Mouse (Mus musculus): ENCODE results near the gene Tnf. TPM values are rescaled to one million over a fixed set of nuclear protein-coding genes. Genes with fewer than 3 reads are reported as not detected.

Tnf gene
- polyA plus RNA-seq, 1 experiment from 2014 or later: 0.09 TPM

DNA sequence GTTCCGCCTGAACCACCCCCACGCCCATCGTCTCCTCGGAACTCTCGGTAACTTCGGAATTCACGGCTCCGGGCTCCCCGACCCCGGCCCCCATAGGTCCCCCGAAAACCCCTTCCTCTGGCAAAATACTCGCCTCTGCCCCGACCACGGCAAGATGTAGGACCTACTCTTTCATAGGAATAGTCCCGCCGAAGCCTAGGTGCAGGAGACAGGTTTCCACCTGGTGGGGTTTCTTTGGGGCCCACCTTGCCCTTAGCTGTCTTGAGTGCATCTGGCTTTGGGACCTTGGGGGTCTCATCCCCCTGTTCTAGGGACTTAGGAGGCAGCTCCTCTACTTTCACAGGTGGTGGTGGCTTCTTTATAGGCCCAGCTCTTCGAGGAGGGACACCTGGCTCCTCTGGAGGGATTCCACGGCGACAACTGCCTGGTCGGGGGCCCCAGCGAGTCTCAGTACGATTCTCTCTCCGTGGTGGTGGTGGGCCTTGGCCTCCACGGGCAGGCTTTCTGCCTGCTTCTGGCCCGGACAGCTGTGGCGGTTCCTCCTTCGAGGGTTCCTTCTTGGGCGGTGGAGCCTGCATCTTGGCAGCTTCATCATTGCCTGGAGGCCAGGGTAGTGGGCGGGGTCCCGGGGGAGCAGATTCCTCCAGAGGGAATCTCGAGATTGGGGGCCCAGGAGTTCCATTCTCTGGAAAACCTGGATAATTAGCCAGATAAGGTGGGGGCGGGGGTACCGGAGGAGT lies 45.2 kb downstream of the Tnf start:
- no peaks in the 10 kb centered on the region for H3K27me3 ChIP-seq (replicated peaks)
- no peaks in the 10 kb centered on the region for H3K9me3 ChIP-seq (replicated peaks)
- H3K4me3 ChIP-seq (replicated peaks): no peak overlapping the region
- 92% methylated on average over 33 of the region's 33 CpGs for WGBS
- H3K9ac ChIP-seq (replicated peaks): no peak overlapping the region
- ATAC-seq (ENCODE audit: low FRiP score): no peak
- H3K4me1 ChIP-seq: peaks cover 8% of the 10 kb centered on the region
- no peak overlapping the region for H3K4me2 ChIP-seq
- H3K27ac ChIP-seq (replicated peaks): no peak overlapping the region
- peaks cover 99% of the 10 kb centered on the region for H3K36me3 ChIP-seq

DNA sequence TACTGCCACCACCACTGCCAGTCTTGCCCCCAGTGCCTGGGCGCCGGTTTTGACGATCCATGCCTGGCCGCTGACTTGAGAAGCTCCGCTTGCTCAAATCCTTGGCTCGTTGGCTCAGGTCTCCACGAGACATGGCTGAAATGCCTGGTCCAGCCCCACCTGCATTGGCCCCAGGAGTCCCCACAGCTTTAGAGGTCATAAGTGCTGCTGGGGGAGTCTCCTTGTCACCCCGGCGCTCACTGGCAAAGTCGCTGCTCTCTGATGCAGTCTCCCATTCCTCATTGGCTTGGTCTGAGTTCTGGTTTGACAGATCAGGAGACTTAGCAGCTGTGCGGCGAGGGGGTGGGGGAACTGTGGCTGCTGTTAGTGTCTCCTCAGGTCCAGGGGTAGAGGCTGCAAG lies 46.4 kb downstream of the Tnf start:
- no peak overlapping the region for H3K27ac ChIP-seq (replicated peaks)
- ATAC-seq (ENCODE audit: low FRiP score): no peak
- H3K36me3 ChIP-seq: peaks cover 97% of the 10 kb centered on the region
- no peak overlapping the region for H3K4me3 ChIP-seq (replicated peaks)
- WGBS: 92% methylated on average over 12 of the region's 12 CpGs
- H3K4me1 ChIP-seq: no peaks in the 10 kb centered on the region; the same call in 1 of the 2 replicates
- H3K9ac ChIP-seq (replicated peaks): no peak overlapping the region
- no peaks in the 10 kb centered on the region for H3K9me3 ChIP-seq (replicated peaks)
- H3K4me2 ChIP-seq: no peak overlapping the region
- no peaks in the 10 kb centered on the region for H3K27me3 ChIP-seq (replicated peaks)

DNA sequence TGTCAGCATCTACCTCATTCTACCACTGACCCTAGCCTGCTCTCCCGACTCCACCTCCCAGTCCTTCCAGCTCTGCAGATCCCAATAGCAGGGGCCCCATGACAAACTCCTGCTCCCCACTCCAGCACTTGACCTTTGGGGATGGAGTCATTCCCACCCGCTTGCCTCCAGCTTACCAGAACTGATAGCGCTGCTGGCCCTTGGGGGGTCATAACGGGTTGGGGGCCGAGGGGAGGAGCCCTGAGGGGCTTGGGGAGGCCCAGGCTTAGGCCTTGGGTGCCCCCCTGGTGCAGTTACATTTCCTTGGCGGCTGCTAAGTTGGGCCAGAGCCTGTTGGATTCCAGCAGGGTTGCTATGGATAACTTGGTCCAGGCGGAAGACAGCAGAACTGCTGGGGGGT lies 47.2 kb downstream of the Tnf start:
- Histone ChIP-seq H3K27me3 (replicated peaks) (no peaks in the 10 kb centered on the region), H3K36me3 (peaks cover 97% of the 10 kb centered on the region), H3K4me3 (replicated peaks) (no peak overlapping the region), H3K9me3 (replicated peaks) (no peaks in the 10 kb centered on the region), H3K27ac (replicated peaks) (no peak overlapping the region), H3K4me1 (no peaks in the 10 kb centered on the region; the same call in 1 of the 2 replicates), H3K9ac (replicated peaks) (no peak overlapping the region), H3K4me2 (no peak overlapping the region)
- 75% methylated on average over 7 of the region's 7 CpGs for whole genome bisulfite sequencing
- ATAC-seq (ENCODE audit: low FRiP score): no peak; the same call in 1 of the 2 replicates

DNA sequence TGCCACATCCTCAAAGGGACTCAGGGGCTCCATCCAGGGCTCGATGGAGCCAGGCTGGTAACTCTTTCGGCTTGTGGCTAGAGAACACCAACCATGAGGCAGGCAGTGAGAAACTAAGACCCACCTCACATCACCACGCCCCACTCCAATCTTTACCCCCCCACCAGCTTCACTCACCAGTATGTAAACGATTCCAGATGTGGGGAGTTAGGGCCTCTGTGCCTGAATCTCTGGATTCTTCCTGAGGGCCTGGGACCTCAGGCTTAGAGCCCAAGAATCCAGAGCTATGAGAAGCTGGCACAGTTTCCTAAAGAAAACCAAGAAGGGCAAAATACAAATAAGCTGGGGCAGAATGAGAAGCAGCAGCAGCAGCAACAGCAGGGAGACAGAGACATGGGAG lies 47.9 kb downstream of the Tnf start:
- H3K36me3 ChIP-seq: peaks cover 97% of the 10 kb centered on the region
- H3K4me3 ChIP-seq (replicated peaks): no peak overlapping the region
- no peaks in the 10 kb centered on the region for H3K9me3 ChIP-seq (replicated peaks)
- WGBS: 92% methylated on average over 4 of the region's 4 CpGs
- H3K9ac ChIP-seq (replicated peaks): no peak overlapping the region
- H3K4me1 ChIP-seq: no peaks in the 10 kb centered on the region; the same call in 1 of the 2 replicates
- no peak overlapping the region for H3K27ac ChIP-seq (replicated peaks)
- no peak for ATAC-seq (ENCODE audit: low FRiP score)
- no peaks in the 10 kb centered on the region for H3K27me3 ChIP-seq (replicated peaks)
- no peak overlapping the region for H3K4me2 ChIP-seq

DNA sequence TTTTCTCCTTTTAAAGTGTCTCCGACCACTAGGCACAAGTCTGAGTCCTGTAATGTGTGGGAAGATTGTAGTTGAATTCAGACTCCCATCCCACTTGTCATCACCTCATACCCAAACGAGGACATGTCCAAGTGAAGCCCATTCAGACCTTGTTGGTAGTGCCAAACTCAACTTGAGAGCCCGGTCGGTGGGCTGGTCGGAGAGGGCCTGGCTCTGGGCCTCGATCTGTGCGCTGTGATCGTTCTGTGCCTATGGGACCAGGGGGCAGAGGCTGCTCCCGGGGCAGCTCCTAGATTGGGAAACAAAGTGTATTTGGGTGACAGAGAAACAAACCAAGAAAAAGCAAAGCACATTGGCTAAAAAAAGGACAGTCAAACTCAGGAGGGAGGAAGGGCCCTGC lies 48.7 kb downstream of the Tnf start:
- no peak for ATAC-seq (ENCODE audit: low FRiP score)
- H3K9me3 ChIP-seq (replicated peaks): no peaks in the 10 kb centered on the region
- no peak overlapping the region for H3K27ac ChIP-seq (replicated peaks)
- no peak overlapping the region for H3K9ac ChIP-seq (replicated peaks)
- no peak overlapping the region for H3K4me3 ChIP-seq (replicated peaks)
- no peaks in the 10 kb centered on the region for H3K27me3 ChIP-seq (replicated peaks)
- no peak overlapping the region for H3K4me2 ChIP-seq
- peaks cover 97% of the 10 kb centered on the region for H3K36me3 ChIP-seq
- WGBS: 95% methylated on average over 9 of the region's 9 CpGs
- H3K4me1 ChIP-seq: peaks cover 3% of the 10 kb centered on the region; the same call in 1 of the 2 replicates

DNA sequence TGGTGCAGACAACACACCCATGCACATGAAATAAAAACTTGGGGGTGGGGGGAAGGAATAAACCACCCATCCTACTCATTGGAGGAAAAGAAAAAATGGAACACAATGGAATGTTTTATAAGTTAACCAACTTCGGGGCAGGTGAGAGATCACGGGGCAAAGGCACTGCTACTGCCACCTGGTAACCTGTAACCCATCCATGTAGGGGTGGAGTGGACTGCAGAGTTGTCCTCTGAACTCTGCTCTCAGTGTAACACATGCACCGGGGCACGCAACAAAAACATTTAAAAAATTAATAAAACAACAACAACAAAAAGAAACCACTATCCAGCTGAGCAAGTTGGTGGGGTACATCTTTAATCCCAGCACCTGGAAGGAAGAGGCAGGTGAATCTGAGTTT lies 49.7 kb downstream of the Tnf start:
- peaks cover 97% of the 10 kb centered on the region for H3K36me3 ChIP-seq
- H3K4me3 ChIP-seq (replicated peaks): no peak overlapping the region
- H3K27ac ChIP-seq (replicated peaks): no peak overlapping the region
- no peaks in the 10 kb centered on the region for H3K27me3 ChIP-seq (replicated peaks)
- no peaks in the 10 kb centered on the region for H3K9me3 ChIP-seq (replicated peaks)
- no peak overlapping the region for H3K9ac ChIP-seq (replicated peaks)
- no peak for ATAC-seq (ENCODE audit: low FRiP score)
- no peak overlapping the region for H3K4me2 ChIP-seq
- WGBS: 93% methylated on average over 4 of the region's 4 CpGs
- peaks cover 5% of the 10 kb centered on the region; the same call in 1 of the 2 replicates for H3K4me1 ChIP-seq

Small RNAs within 50 kb of the gene (microRNA-seq; reads per million reads assigned to microRNA genes)
- gene Mir6973a (not detected), gene Mir6974 (not detected), gene Mir6975 (0.69 reads per million), gene Mir8094 (0.52 reads per million)

Other genes starting within 250 kb of the Tnf start
- 0.54 and 0.84 TPM in 2 replicates for gene Hspa1b, start 242.8 kb downstream of the Tnf start, polyA plus RNA-seq (2015; fragmentation: Nextera tagmentation; extraction: Ambion mirVana)
- not detected in 2 replicates for gene Gm20481, start 232.1 kb downstream of the Tnf start, polyA plus RNA-seq (2015; fragmentation: Nextera tagmentation; extraction: Ambion mirVana)
- 12.8 and 13.2 TPM in 2 replicates for gene Hspa1a, start 229.9 kb downstream of the Tnf start, polyA plus RNA-seq (2015; fragmentation: Nextera tagmentation; extraction: Ambion mirVana)
- 1.4 and 1.5 TPM in 2 replicates for gene Hspa1l, start 229.3 kb downstream of the Tnf start, polyA plus RNA-seq (2015; fragmentation: Nextera tagmentation; extraction: Ambion mirVana)
- 97.9 and 120 TPM in 2 replicates for gene Lsm2, start 220.1 kb downstream of the Tnf start, polyA plus RNA-seq (2015; fragmentation: Nextera tagmentation; extraction: Ambion mirVana)
- gene Vars, start 201.0 kb downstream of the Tnf start, polyA plus RNA-seq (2015; fragmentation: Nextera tagmentation; extraction: Ambion mirVana): 57.8 and 83.6 TPM in 2 replicates
- gene Vwa7, start 185.4 kb downstream of the Tnf start, polyA plus RNA-seq (2015; fragmentation: Nextera tagmentation; extraction: Ambion mirVana): 0.19 and 0.34 TPM in 2 replicates
- 1.8 and 6.2 TPM in 2 replicates for gene Sapcd1, start 174.0 kb downstream of the Tnf start, polyA plus RNA-seq (2015; fragmentation: Nextera tagmentation; extraction: Ambion mirVana)
- gene Msh5, start 155.3 kb downstream of the Tnf start, polyA plus RNA-seq (2015; fragmentation: Nextera tagmentation; extraction: Ambion mirVana): 2.0 and 3.3 TPM in 2 replicates
- gene Clic1, start 152.0 kb downstream of the Tnf start, polyA plus RNA-seq (2015; fragmentation: Nextera tagmentation; extraction: Ambion mirVana): 76.6 and 156 TPM in 2 replicates
- 244 and 261 TPM in 2 replicates for gene Ddah2, start 143.0 kb downstream of the Tnf start, polyA plus RNA-seq (2015; fragmentation: Nextera tagmentation; extraction: Ambion mirVana)
- 0.19 TPM in 1 of 2 replicates, not detected in the other for gene Ly6g6c, start 136.6 kb downstream of the Tnf start, polyA plus RNA-seq (2015; fragmentation: Nextera tagmentation; extraction: Ambion mirVana)
- gene Mpig6b, start 135.8 kb downstream of the Tnf start, polyA plus RNA-seq (2015; fragmentation: Nextera tagmentation; extraction: Ambion mirVana): 0.17 and 0.24 TPM in 2 replicates
- gene Ly6g6e, start 125.1 kb downstream of the Tnf start, polyA plus RNA-seq (2015; fragmentation: Nextera tagmentation; extraction: Ambion mirVana): 0.65 and 1.3 TPM in 2 replicates
- gene Ly6g6d, start 123.9 kb downstream of the Tnf start, polyA plus RNA-seq (2015; fragmentation: Nextera tagmentation; extraction: Ambion mirVana): 0.74 and 2.8 TPM in 2 replicates
- gene Ly6g6f, start 116.4 kb downstream of the Tnf start, polyA plus RNA-seq (2015; fragmentation: Nextera tagmentation; extraction: Ambion mirVana): 0.32 TPM in 1 of 2 replicates, not detected in the other
- 110 TPM in 2 replicates for gene Abhd16a, start 112.7 kb downstream of the Tnf start, polyA plus RNA-seq (2015; fragmentation: Nextera tagmentation; extraction: Ambion mirVana)
- gene Ly6g5c, start 93.7 kb downstream of the Tnf start, polyA plus RNA-seq (2015; fragmentation: Nextera tagmentation; extraction: Ambion mirVana): not detected in 2 replicates
- 1.0 and 1.5 TPM in 2 replicates for gene Ly6g5b, start 86.6 kb downstream of the Tnf start, polyA plus RNA-seq (2015; fragmentation: Nextera tagmentation; extraction: Ambion mirVana)
- 22.4 and 22.8 TPM in 2 replicates for gene Gpank1, start 80.6 kb downstream of the Tnf start, polyA plus RNA-seq (2015; fragmentation: Nextera tagmentation; extraction: Ambion mirVana)
- 312 and 350 TPM in 2 replicates for gene Csnk2b, start 80.0 kb downstream of the Tnf start, polyA plus RNA-seq (2015; fragmentation: Nextera tagmentation; extraction: Ambion mirVana)
- gene D17H6S53E, start 75.6 kb downstream of the Tnf start, polyA plus RNA-seq (2015; fragmentation: Nextera tagmentation; extraction: Ambion mirVana): 9.5 and 10.6 TPM in 2 replicates
- gene Apom, start 70.0 kb downstream of the Tnf start, polyA plus RNA-seq (2015; fragmentation: Nextera tagmentation; extraction: Ambion mirVana): 0.20 and 0.84 TPM in 2 replicates
- gene Bag6, start 66.8 kb downstream of the Tnf start, polyA plus RNA-seq (2015; fragmentation: Nextera tagmentation; extraction: Ambion mirVana): 54.7 and 62.7 TPM in 2 replicates
- 155 TPM in 2 replicates for gene Prrc2a, start 37.1 kb downstream of the Tnf start, polyA plus RNA-seq (2015; fragmentation: Nextera tagmentation; extraction: Ambion mirVana)
- gene Aif1, start 25.9 kb downstream of the Tnf start, polyA plus RNA-seq (2015; fragmentation: Nextera tagmentation; extraction: Ambion mirVana): 12.1 and 12.3 TPM in 2 replicates
- gene Lst1, start 13.6 kb downstream of the Tnf start, polyA plus RNA-seq (2015; fragmentation: Nextera tagmentation; extraction: Ambion mirVana): 8.3 and 12.1 TPM in 2 replicates
- gene Ltb, start 7.6 kb downstream of the Tnf start, polyA plus RNA-seq (2015; fragmentation: Nextera tagmentation; extraction: Ambion mirVana): 0.63 and 7.3 TPM in 2 replicates
- gene Lta, start 3.3 kb upstream of the Tnf start, polyA plus RNA-seq (2015; fragmentation: Nextera tagmentation; extraction: Ambion mirVana): 0.75 and 0.77 TPM in 2 replicates
- 0.40 TPM in 1 of 2 replicates, not detected in the other for gene Gm16181, start 18.8 kb upstream of the Tnf start, polyA plus RNA-seq (2015; fragmentation: Nextera tagmentation; extraction: Ambion mirVana)
- gene Atp6v1g2, start 31.7 kb upstream of the Tnf start, polyA plus RNA-seq (2015; fragmentation: Nextera tagmentation; extraction: Ambion mirVana): 116 and 126 TPM in 2 replicates
- gene Nfkbil1, start 33.8 kb upstream of the Tnf start, polyA plus RNA-seq (2015; fragmentation: Nextera tagmentation; extraction: Ambion mirVana): 11.2 and 12.1 TPM in 2 replicates
- 334 and 376 TPM in 2 replicates for gene Ddx39b, start 39.7 kb upstream of the Tnf start, polyA plus RNA-seq (2015; fragmentation: Nextera tagmentation; extraction: Ambion mirVana)
- 143 and 196 TPM in 2 replicates for gene H2-D1, start 60.7 kb upstream of the Tnf start, polyA plus RNA-seq (2015; fragmentation: Nextera tagmentation; extraction: Ambion mirVana)
- gene H2-Q1, start 118.4 kb upstream of the Tnf start, polyA plus RNA-seq (2015; fragmentation: Nextera tagmentation; extraction: Ambion mirVana): 0.09 and 0.14 TPM in 2 replicates
- gene H2-Q2, start 140.2 kb upstream of the Tnf start, polyA plus RNA-seq (2015; fragmentation: Nextera tagmentation; extraction: Ambion mirVana): 3.1 and 3.9 TPM in 2 replicates
- gene H2-Q4, start 177.6 kb upstream of the Tnf start, polyA plus RNA-seq (2015; fragmentation: Nextera tagmentation; extraction: Ambion mirVana): 1.7 and 3.7 TPM in 2 replicates
- 0.95 and 3.7 TPM in 2 replicates for gene H2-Q6, start 222.8 kb upstream of the Tnf start, polyA plus RNA-seq (2015; fragmentation: Nextera tagmentation; extraction: Ambion mirVana)
- gene H2-Q7, start 237.1 kb upstream of the Tnf start, polyA plus RNA-seq (2015; fragmentation: Nextera tagmentation; extraction: Ambion mirVana): 5.6 and 12.6 TPM in 2 replicates

Measured in neural tube, embryonic 15.5 days (tissue).